Mouse (Mus musculus): ENCODE results near the gene Gm47969.
"Not testable (repeated sequence)": the region's sequence is repeated elsewhere in the genome, so short reads cannot be mapped to it uniquely, and the experiment has no call there.

The Gm47969 gene

DNA sequence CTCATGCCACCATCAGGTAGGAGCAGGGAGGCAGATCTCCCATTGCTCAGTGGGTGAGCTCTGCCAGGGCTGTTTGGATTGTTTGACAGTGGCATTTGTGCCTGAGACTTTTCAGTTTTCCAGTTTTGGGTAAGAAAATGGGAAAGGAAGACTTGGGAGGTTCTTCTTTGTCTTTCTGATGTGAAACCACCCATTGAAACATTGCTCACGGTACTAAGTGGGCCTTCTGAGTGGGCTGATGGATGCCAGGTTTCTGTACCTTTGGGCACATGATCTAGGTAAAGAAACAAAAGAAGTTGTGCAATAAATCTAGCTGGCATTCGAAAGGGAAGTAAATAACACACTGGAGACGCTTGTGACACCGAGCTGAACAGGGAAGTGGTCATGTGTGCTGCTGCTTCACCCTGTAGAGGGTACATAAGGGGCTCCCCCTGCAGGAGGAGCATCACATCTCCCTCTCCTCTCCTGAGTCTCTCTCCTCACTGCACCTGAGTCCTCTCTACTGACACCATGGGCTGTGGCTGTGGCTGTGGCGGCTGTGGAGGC lies at the start of gene Gm47969:
TSS of gene Gm47969 (plus strand) at position 51 of the 546 bp plus-strand sequence.
- in situ Hi-C loops (cut with MboI, MseI) = no loop called here

DNA sequence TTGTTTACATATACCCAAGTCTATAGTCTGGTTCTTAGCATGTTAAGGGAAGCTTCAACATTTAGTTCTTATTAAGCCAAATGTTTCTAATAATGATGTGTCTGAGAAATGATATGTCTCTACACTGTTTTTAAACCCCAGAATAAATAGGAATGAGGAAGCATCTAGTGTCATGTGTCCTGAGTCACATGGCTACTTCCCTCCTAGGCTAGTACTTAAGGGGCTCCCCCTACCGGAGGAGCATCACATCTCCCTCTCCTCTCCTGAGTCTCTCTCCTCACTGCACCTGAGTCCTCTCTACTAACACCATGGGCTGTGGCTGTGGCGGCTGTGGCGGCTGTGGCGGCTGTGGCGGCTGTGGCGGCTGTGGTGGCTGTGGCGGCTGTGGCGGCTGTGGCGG lies 44.4 kb upstream of the Gm47969 start, which contains the start of gene Gm47959:
TSS of gene Gm47959 (plus strand) at position 243 of the 400 bp plus-strand sequence.
- in situ Hi-C loops (cut with MboI, MseI) = not testable (repeated sequence)

GRCm38 (mm10) chr1:83006218-83007179 lies 38.2 kb upstream of the Gm47969 start:
- in situ Hi-C loops (cut with MboI, MseI) = no loop called here

GRCm38 (mm10) chr1:83007471-83007870 lies 37.3 kb upstream of the Gm47969 start:
- in situ Hi-C loops (cut with MboI, MseI) = no loop called here

- in situ Hi-C loops (cut with MboI, MseI) = no loop called here
Measured at GRCm38 (mm10) chr1:83014477-83014876, 30.3 kb upstream of the Gm47969 start.

GRCm38 (mm10) chr1:83015329-83015879 lies 29.3 kb upstream of the Gm47969 start:
- in situ Hi-C loops (cut with MboI, MseI) = no loop called here

DNA sequence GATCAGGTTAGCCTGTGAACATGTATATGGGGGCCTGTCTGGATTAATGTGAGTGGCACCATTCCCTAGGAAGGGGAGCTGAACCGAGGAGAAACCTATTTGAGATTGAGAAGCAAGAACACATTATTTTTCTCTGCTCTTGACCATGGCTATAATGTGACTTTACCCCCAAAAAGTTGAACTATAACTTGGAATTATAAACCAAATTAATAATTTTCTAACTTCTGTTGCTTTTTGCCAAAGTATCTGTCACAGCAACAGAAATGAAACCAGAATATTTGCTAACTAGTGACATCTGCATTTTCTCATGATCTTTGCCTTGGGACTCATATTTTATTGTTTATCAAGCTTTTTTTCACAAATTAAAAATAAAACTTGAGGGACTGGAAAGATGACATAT lies 28.2 kb upstream of the Gm47969 start:
- in situ Hi-C loops (cut with MboI, MseI) = no loop called here

DNA sequence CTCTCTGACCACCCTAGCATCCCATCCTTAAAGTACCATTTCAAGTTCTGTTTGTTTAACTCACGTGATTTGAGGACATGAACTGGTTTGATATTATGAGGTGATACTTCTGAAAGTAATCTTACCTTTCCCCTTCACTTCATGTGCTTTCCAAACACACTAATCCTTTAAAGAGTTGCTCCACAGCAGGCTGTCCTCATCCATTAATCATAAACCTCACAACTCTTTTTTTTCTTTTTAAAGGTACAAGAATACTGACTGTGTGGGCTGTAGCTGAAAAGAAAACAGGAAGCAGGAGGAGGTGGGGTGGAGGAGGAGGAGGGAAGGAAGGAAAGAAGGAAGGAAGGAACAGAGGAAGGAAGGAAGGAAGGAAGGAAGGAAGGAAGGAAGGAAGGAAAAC lies 12.8 kb upstream of the Gm47969 start:
- in situ Hi-C loops (cut with MboI, MseI) = no loop called here

- in situ Hi-C loops (cut with MboI, MseI) = no loop called here
Measured at GRCm38 (mm10) chr1:83032508-83032907, 12.2 kb upstream of the Gm47969 start.

DNA sequence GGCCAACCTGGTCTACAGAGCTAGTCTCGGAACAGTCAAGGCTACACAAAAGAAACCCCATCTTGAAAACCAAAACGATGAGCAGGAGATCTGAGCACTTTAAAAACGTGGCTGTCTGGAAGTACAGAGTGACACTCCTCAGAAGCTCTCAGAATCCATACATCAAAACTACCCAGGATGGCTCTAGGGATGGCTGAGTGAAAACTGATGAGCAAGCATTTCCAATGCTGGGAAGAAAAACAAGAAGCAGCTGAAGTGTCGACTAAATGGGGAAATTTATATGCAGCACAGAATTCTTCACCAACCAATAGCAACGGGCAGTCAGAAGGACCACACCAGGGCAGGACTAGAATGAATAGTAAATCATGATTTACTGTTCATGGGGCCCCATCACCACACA lies 10.2 kb upstream of the Gm47969 start:
- in situ Hi-C loops (cut with MboI, MseI) = no loop called here

DNA sequence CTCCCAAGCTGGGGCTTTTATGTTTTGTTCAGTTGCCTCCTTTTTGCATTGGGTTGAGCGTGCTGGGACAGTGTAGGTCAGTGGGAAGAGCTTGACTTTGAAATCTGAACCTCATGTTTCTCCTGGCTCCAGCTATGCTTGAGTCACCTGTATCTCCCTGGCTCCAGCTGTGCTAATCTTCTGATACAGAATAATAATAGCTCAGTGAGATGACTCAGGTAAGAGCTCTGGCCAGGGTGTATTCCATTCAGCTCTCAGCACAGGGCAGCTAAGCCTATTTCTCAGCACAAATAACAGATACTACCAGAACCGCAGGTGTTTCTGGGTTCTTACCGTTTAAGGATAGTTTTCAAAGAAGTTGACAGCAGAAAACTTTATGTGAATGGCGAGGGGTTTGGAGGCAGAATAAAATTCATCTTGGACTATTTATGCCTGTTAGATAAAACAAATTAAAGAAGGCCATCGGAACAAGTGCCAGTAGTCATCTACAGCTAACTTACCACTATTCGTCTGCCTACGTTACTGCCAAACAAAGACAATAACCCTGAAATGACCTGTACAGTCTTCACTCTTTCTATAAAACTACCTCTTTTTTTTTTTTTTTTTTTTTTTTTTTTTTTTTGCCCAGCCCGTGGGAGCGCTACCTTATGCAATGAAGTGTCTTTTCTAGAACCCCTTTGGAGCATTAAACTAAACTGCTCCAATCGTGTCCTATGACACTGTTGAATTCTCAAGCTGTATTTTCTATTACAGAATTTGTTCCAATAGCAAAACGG lies 7.7 kb upstream of the Gm47969 start:
- in situ Hi-C loops (cut with MboI, MseI) = no loop called here

GRCm38 (mm10) chr1:83038109-83038672 lies 6.5 kb upstream of the Gm47969 start, which contains the start of gene Slc19a3:
Gene Slc19a3 (minus strand): TSS chr1:83038448.
- in situ Hi-C loops (cut with MboI, MseI) = no loop called here

- in situ Hi-C loops (cut with MboI, MseI) = no loop called here
Measured at GRCm38 (mm10) chr1:83039080-83039479, 5.7 kb upstream of the Gm47969 start.

DNA sequence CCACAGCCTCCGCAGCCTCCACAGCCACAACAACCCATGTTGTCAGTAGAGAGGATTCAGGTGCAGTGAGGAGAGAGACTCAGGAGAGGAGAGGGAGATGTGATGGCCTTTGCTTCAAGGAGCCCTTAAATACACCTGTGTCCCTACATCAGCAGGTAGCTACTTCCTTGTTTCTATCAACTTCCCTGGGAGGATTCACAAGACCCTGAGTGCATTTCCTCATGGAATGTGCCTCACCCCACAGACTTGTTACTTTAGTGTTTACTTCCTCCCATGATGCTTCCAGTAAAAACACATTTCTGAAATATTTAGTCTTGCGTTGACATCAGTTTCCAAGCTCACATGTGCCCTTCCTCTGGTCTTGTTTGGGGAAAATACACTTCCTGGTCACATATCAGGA lies 2.4 kb upstream of the Gm47969 start, which contains the start of gene Krtap28-10:
TSS of gene Krtap28-10 (minus strand) at position 101 of the 400 bp plus-strand sequence.
- in situ Hi-C loops (cut with MboI, MseI) = no loop called here

- in situ Hi-C loops (cut with MboI, MseI) = no loop called here
Measured at GRCm38 (mm10) chr1:83058481-83058880, 13.7 kb downstream of the Gm47969 start.

DNA sequence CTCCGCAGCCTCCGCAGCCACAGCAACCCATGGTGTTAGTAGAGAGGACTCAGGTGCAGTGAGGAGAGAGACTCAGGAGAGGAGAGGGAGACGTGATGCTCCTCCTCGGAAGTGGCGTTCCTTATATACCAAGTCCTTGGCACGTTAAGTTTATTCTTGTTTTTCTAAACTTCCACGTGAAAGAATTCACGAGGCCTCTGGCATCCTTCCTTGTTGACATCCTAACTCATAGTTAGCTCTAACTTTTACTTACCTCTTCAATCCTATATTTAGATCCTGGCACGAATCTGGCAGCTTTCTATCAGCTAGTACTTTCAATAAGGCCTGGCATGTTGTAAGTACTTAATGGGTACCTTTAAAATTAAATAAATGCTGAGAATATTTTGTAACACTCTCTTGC lies 14.5 kb downstream of the Gm47969 start, which contains the start of gene A030005K14Rik:
TSS of gene A030005K14Rik (minus strand) at position 101 of the 400 bp plus-strand sequence.
- in situ Hi-C loops (cut with MboI, MseI) = no loop called here

DNA sequence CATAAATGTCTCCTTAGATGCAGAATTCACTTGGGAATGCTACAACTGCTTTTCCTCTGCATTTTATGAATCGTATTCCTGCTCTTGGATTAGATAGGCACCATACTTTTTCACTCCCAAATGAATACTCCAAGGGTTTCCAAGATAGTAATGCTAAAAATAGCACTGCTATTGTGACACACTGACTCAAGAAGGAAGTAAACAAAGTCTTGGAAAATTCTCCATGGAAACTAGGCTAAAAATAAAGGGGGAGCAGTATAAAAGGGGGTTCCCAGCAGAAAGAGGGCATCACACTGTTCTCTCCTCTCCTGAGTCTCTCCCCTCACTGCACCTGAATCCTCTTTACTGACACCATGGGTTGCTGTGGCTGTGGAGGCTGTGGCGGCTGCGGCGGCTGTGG lies 15.9 kb downstream of the Gm47969 start, which contains the start of gene Krtap28-13:
TSS of gene Krtap28-13 (plus strand) at position 288 of the 400 bp plus-strand sequence.
- in situ Hi-C loops (cut with MboI, MseI) = no loop called here

DNA sequence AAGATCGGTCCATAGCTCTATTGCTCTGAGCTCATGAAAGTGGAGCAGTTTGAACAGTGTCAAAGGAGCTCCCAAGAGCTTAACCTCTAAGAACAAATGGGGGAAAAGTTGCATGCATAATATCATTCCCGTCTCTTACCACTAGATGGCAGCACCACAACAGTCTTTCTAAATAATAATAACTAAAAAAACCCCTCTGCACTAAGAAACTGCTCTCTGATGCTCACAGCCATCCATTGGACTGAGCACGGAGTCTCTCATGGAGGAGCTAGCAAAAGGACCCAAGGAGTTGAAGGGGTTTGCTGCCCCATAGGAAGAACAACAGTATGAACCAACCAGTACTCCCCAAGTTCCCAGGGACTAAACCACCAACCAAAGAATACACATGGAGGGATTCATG lies 20.1 kb downstream of the Gm47969 start:
- in situ Hi-C loops (cut with MboI, MseI) = loop anchor here (5.0 kb wide), 1 partner anchor 652 kb away; no protein-coding TSS in a partner anchor

GRCm38 (mm10) chr1:83066577-83066976 lies 21.8 kb downstream of the Gm47969 start:
- in situ Hi-C loops (cut with MboI, MseI) = loop anchor here (5.0 kb wide), 1 partner anchor 651 kb away; no protein-coding TSS in a partner anchor

- in situ Hi-C loops (cut with MboI, MseI) = loop anchor here (5.0 kb wide), 1 partner anchor 650 kb away; no protein-coding TSS in a partner anchor
Measured at GRCm38 (mm10) chr1:83067205-83067604, 22.5 kb downstream of the Gm47969 start.
